Mouse (Mus musculus) gastrocnemius, adult 18-20 months (tissue): Measurements from ENCODE around the gene Lbhd2. TPM values are rescaled to one million over a fixed set of nuclear protein-coding genes. Genes with fewer than 3 reads are reported as not detected.
A peak's percentile ranks its signal among the peaks of the same experiment; 100 is the strongest.

Experiments used
- DNase-seq: peaks from one replicate; pipeline ENCODE4 v3.0.0; 2021; ENCODE audit warnings: low spot score
- total RNA-seq, 2 experiments: library from RNA; stranded (reverse); gene quantifications; 2 replicates each; pipeline ENCODE4 v1.2.3; 2021

Lbhd2 gene
- total RNA-seq, 2 experiments from 2014 or later: not detected

- no peak for DNase-seq
These were observed 1.7 kb upstream of the Lbhd2 start for GRCm38 (mm10) chr12:111404880-111405279.

- DNase-seq: no peak
These were observed 3.0 kb downstream of the Lbhd2 start for GRCm38 (mm10) chr12:111409583-111409982.

GRCm38 (mm10) chr12:111411631-111412355 lies 5.2 kb downstream of the Lbhd2 start:
- DNase-seq: no peak

- DNase-seq: no peak
These were observed 6.1 kb downstream of the Lbhd2 start for GRCm38 (mm10) chr12:111412581-111413284.

- peak; percentile 91 for DNase-seq
These were observed 6.7 kb downstream of the Lbhd2 start for GRCm38 (mm10) chr12:111413300-111413699.

GRCm38 (mm10) chr12:111416921-111417779 lies 10.5 kb downstream of the Lbhd2 start, which contains the start of gene Exoc3l4:
Gene Exoc3l4, plus strand, starts transcription at chr12:111417017.
- no peak for DNase-seq

GRCm38 (mm10) chr12:111419918-111420317 lies 13.3 kb downstream of the Lbhd2 start:
- no peak for DNase-seq

- DNase-seq: no peak
These were observed 14.5 kb downstream of the Lbhd2 start for GRCm38 (mm10) chr12:111420946-111421709.

- no peak for DNase-seq
These were observed 16.2 kb downstream of the Lbhd2 start for GRCm38 (mm10) chr12:111422852-111423251.

GRCm38 (mm10) chr12:111423570-111424129 lies 17.0 kb downstream of the Lbhd2 start:
- DNase-seq: no peak

GRCm38 (mm10) chr12:111424547-111424946 lies 17.9 kb downstream of the Lbhd2 start:
- no peak for DNase-seq

GRCm38 (mm10) chr12:111425258-111425657 lies 18.6 kb downstream of the Lbhd2 start:
- peak; percentile 91 for DNase-seq

- peak; percentile 95 for DNase-seq
These were observed 19.3 kb downstream of the Lbhd2 start for GRCm38 (mm10) chr12:111425789-111426460.

GRCm38 (mm10) chr12:111427438-111428113 lies 21.0 kb downstream of the Lbhd2 start:
- DNase-seq: no peak

- DNase-seq: no peak
These were observed 21.8 kb downstream of the Lbhd2 start for GRCm38 (mm10) chr12:111428364-111428763.

- DNase-seq: no peak
These were observed 22.6 kb downstream of the Lbhd2 start for GRCm38 (mm10) chr12:111428961-111429911.

GRCm38 (mm10) chr12:111430049-111430867 lies 23.6 kb downstream of the Lbhd2 start:
- DNase-seq: no peak
